13 mouse cellular contexts compared by ENCODE assay signal in the genomic region with DNA sequence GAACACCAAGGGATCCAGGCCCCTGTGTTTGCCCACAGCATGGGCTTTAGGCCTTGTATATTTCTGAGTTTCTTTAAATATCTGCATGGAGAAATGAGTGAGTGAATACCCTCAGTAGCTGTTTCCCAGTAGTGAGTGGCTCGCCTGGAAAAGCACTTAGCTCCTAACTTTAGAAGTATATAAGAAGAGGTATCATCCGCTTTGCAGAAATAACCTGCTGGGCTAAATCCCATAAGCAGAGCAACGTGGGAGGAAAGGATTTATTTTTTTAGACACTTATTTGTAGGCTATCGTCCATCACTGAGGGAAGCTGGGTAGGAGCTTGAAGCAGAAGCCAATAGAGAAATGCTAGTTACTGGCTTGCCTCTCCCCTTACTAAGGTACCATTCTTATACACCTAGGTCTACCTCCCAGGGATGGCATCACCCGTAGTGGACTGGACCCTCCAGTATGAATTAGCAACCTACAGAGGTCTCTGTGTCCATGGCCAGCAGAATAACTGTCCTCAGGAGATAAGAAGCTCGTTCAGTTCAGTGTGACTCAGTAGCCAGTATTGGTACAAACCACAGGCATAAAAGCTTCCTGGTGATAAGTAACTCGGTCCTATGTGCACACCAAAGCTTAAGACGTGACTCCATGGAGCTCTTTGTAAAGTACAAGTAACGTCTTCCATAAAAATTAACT.
"Had no signal": no experiment of that assay in that cellular context is flagged by ENCODE, and none has a peak within 500 bp of the region (broad histone marks: within the 10 kb centered on the region; RNA-seq: fewer than 3 reads in every experiment).

No protein-coding gene starts in this region.

- H3K9me3 ChIP-seq: limb, embryonic 12.5 days; lung, embryonic 15.5 days; neural tube, embryonic 12.5 days; stomach, embryonic 15.5 days had no signal

- H3K4me2 ChIP-seq: limb, embryonic 12.5 days; lung, embryonic 15.5 days; neural tube, embryonic 12.5 days; stomach, embryonic 15.5 days had no signal

- H3K4me3 ChIP-seq: layer of hippocampus, adult 2 months; limb, embryonic 12.5 days; lung, embryonic 15.5 days; neural tube, embryonic 12.5 days; stomach, embryonic 15.5 days had no signal

- H3K27ac ChIP-seq: limb, embryonic 12.5 days; lung, embryonic 15.5 days; neural tube, embryonic 12.5 days; stomach, embryonic 15.5 days had no signal

- H3K9ac ChIP-seq: limb, embryonic 12.5 days; lung, embryonic 15.5 days; neural tube, embryonic 12.5 days; stomach, embryonic 15.5 days had no signal

- H3K27me3 ChIP-seq: limb, embryonic 12.5 days; lung, embryonic 15.5 days; neural tube, embryonic 12.5 days; stomach, embryonic 15.5 days had no signal

- H3K4me1 ChIP-seq: limb, embryonic 12.5 days; lung, embryonic 15.5 days; neural tube, embryonic 12.5 days; stomach, embryonic 15.5 days had no signal

- DNase-seq: kidney, adult 18-20 months; kidney, postnatal 10 days; kidney, postnatal 4 days; lung, postnatal 36 days; midbrain, embryonic 14.5 days; right cerebral cortex, postnatal 4 days; spleen, adult 18-20 months; thymus, postnatal 36 days had no signal
